Mouse (Mus musculus) embryonic fibroblast, embryonic 13.5 days (primary cell): ENCODE data around the gene Gbgt1.

Experiments used
- CTCF ChIP-seq: IDR thresholded peaks from 2 replicates; pipeline ENCODE4 v1.5.1; 2011; ENCODE audit warnings: mild to moderate bottlenecking, control low read depth, low read length, moderate library complexity, borderline replicate concordance; ENCODE audit not compliant: insufficient read depth
- POLR2A ChIP-seq: IDR thresholded peaks from 2 replicates; pipeline ENCODE4 v1.6.1; 2011; ENCODE audit warnings: low read depth, mild to moderate bottlenecking, control low read depth, low read length, moderate library complexity

DNA sequence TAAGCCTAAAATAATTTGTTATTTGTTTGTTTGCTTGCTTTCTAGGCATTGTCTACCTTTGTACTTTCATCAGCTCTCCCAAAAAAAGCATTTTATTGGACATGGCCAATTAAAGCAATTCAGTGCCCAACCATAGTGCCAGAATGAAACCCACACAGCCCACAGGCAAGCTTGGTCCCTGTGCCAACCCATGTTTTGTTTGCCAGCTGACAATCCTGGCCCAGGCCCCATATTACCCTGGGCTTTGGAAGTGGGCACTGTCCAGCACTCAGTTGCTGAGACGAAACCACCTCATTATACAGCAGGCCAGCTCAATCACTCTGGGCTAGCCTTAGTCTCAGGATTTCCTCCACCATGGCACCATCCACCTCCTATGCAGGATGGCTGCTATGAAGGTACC is 40.1 kb upstream of the Gbgt1 start:
- no peak for TF ChIP-seq CTCF
- no peak for TF ChIP-seq POLR2A
